Mouse (Mus musculus) heart, embryonic 14.5 days (tissue): ENCODE data around the gene Cfap52. TPM values are rescaled to one million over a fixed set of nuclear protein-coding genes. Genes with fewer than 3 reads are reported as not detected.

ENCODE experiments used
- ATAC-seq: fragments of 200-750 bp; cut with Nextera tagmentation; 2 replicates; pipeline ENCODE4 v1.8.0; 2017; ENCODE audit warnings: low read depth, moderate TSS enrichment; ENCODE audit not compliant: insufficient number of reproducible peaks, insufficient read depth, low FRiP score
- H3K27ac ChIP-seq, 2 experiments: fragments of 200-500 bp in 1 of 2; fragments of 300-500 bp in 1 of 2; sonication (generic) in 1 of 2; replicated peaks in 1 of 2; 2 replicates each; pipeline ENCODE4 v1.5.1; 2012 to 2014; ENCODE audit warnings: low read depth in 2 of 2, low read length in 2 of 2, control low read depth in 1 of 2, mild to moderate bottlenecking in 1 of 2, mixed read lengths in 1 of 2; ENCODE audit not compliant: control insufficient read depth in 1 of 2, insufficient read depth in 1 of 2
- H3K27me3 ChIP-seq: fragments of 300-500 bp; sonication (generic); 2 replicates; pipeline ENCODE4 v1.6.1; 2014; ENCODE audit warnings: mild to moderate bottlenecking, low read length, control low read depth; ENCODE audit not compliant: control insufficient read depth, insufficient read depth
- H3K36me3 ChIP-seq: fragments of 300-500 bp; sonication (generic); 2 replicates; pipeline ENCODE4 v1.6.1; 2014; ENCODE audit warnings: mild to moderate bottlenecking, control low read depth, low read length, mixed read lengths; ENCODE audit not compliant: control insufficient read depth, insufficient read depth
- H3K4me1 ChIP-seq, 2 experiments: fragments of 200-500 bp in 1 of 2; fragments of 300-500 bp in 1 of 2; sonication (generic) in 1 of 2; 2 replicates each; pipeline ENCODE4 v1.6.1; 2012 to 2014; ENCODE audit warnings: low read length in 2 of 2, control low read depth in 1 of 2, mixed read lengths in 1 of 2; ENCODE audit not compliant: control insufficient read depth in 2 of 2, insufficient read depth in 2 of 2
- H3K4me2 ChIP-seq: fragments of 300-500 bp; sonication (generic); 2 replicates; pipeline ENCODE4 v1.6.1; 2014; ENCODE audit warnings: mild to moderate bottlenecking, low read length
- H3K4me3 ChIP-seq, 2 experiments: fragments of 200-500 bp in 1 of 2; fragments of 300-500 bp in 1 of 2; sonication (generic) in 1 of 2; 2 replicates each; pipeline ENCODE4 v1.5.1; 2012 to 2014; ENCODE audit warnings: low read length in 2 of 2, mild to moderate bottlenecking in 2 of 2, control low read depth in 1 of 2, low read depth in 1 of 2, moderate library complexity in 1 of 2; ENCODE audit not compliant: control insufficient read depth in 1 of 2, insufficient read depth in 1 of 2
- H3K9ac ChIP-seq: fragments of 300-500 bp; sonication (generic); 2 replicates; pipeline ENCODE4 v1.6.1; 2014; ENCODE audit warnings: mild to moderate bottlenecking, low read length
- H3K9me3 ChIP-seq: fragments of 300-500 bp; sonication (generic); 2 replicates; pipeline ENCODE4 v1.6.1; 2016; ENCODE audit warnings: low read length, control low read depth; ENCODE audit not compliant: control insufficient read depth
- WGBS: fragments of 180-500 bp; shearing (Covaris S2); extraction: QIAGEN DNeasy Blood & Tissue Kit; methylation state at CpG from one replicate; pipeline ENCODE4 v1.1.7; 2014; 5-methylcytosine and 5-hydroxymethylcytosine counted together
- polyA plus RNA-seq: library from polyadenylated mRNA; unstranded; fragments of >200 nt; fragmentation: Nextera tagmentation; extraction: Ambion mirVana; gene quantifications from 2 replicates; pipeline ENCODE4 v1.2.1, GENCODE M21; 2014

Cfap52 gene
- polyA plus RNA-seq, 1 experiment from 2014 or later: not detected

GRCm38 (mm10) chr11:67965905-67966878 lies 741 bp upstream of the Cfap52 start, which contains the start of gene Stx8:
Gene Stx8, plus strand, starts transcription at chr11:67966193.
- Histone ChIP-seq H3K4me1 (peaks cover 3 to 9% of the 10 kb centered on the region in 2 experiments; a peak in 3 of 4 replicates), H3K27ac (peak within 1 kb of the TSS; percentile 20 to 56; a peak in 3 of 4 replicates), H3K9ac (peak within 1 kb of the TSS; percentile 89), H3K9me3 (no peaks in the 10 kb centered on the region), H3K27me3 (no peaks in the 10 kb centered on the region), H3K4me3 (peak within 1 kb of the TSS; percentile 76 to 91), H3K36me3 (peaks cover 10% of the 10 kb centered on the region), H3K4me2 (peak within 1 kb of the TSS; percentile 94)
- peak; percentile 66; the same call in 1 of the 2 replicates for ATAC-seq
- under 1% methylated on average over 28 of the region's 28 CpGs for WGBS

GRCm38 (mm10) chr11:67964110-67964509 lies 1.3 kb downstream of the Cfap52 start:
- H3K27me3 ChIP-seq: no peaks in the 10 kb centered on the region
- H3K4me2 ChIP-seq: no peak overlapping the region
- H3K4me3 ChIP-seq: no peak overlapping the region
- no peak for ATAC-seq
- no peak overlapping the region for H3K9ac ChIP-seq
- 69% methylated on average over 6 of the region's 6 CpGs for WGBS
- no peaks in the 10 kb centered on the region for H3K36me3 ChIP-seq
- peaks cover 3 to 9% of the 10 kb centered on the region in 2 experiments; a peak in 3 of 4 replicates for H3K4me1 ChIP-seq
- H3K27ac ChIP-seq: no peak overlapping the region
- no peaks in the 10 kb centered on the region for H3K9me3 ChIP-seq

- Histone ChIP-seq H3K27ac (no peak overlapping the region), H3K9me3 (no peaks in the 10 kb centered on the region), H3K27me3 (no peaks in the 10 kb centered on the region), H3K9ac (no peak overlapping the region), H3K4me2 (no peak overlapping the region), H3K36me3 (no peaks in the 10 kb centered on the region), H3K4me1 (peaks cover 2 to 3% of the 10 kb centered on the region in 2 experiments; a peak in 1 of 4 replicates), H3K4me3 (no peak overlapping the region)
- ATAC-seq: no peak
- 79% methylated on average over 6 of the region's 6 CpGs for WGBS
Measured at GRCm38 (mm10) chr11:67954413-67954812, 11.0 kb downstream of the Cfap52 start.

- no peak overlapping the region for H3K4me2 ChIP-seq
- H3K9ac ChIP-seq: no peak overlapping the region
- WGBS: 80% methylated on average over 5 of the region's 5 CpGs
- H3K9me3 ChIP-seq: no peaks in the 10 kb centered on the region
- H3K27ac ChIP-seq: no peak overlapping the region
- H3K4me3 ChIP-seq: no peak overlapping the region
- no peaks in the 10 kb centered on the region for H3K27me3 ChIP-seq
- no peak for ATAC-seq
- H3K36me3 ChIP-seq: no peaks in the 10 kb centered on the region
- H3K4me1 ChIP-seq: peaks cover 2 to 4% of the 10 kb centered on the region in 2 experiments; a peak in 1 of 4 replicates
Measured at GRCm38 (mm10) chr11:67953604-67954003, 11.8 kb downstream of the Cfap52 start.

GRCm38 (mm10) chr11:67949475-67949874 lies 16.0 kb downstream of the Cfap52 start:
- no peak overlapping the region for H3K4me2 ChIP-seq
- H3K27ac ChIP-seq: no peak overlapping the region
- peaks cover 7 to 11% of the 10 kb centered on the region in 2 experiments; a peak in 3 of 4 replicates for H3K4me1 ChIP-seq
- no peak for ATAC-seq
- no peaks in the 10 kb centered on the region for H3K27me3 ChIP-seq
- H3K9ac ChIP-seq: no peak overlapping the region
- WGBS: 77% methylated on average over 9 of the region's 9 CpGs
- no peak overlapping the region for H3K4me3 ChIP-seq
- no peaks in the 10 kb centered on the region for H3K36me3 ChIP-seq
- no peaks in the 10 kb centered on the region for H3K9me3 ChIP-seq

GRCm38 (mm10) chr11:67948229-67948628 lies 17.2 kb downstream of the Cfap52 start:
- Histone ChIP-seq H3K4me3 (no peak overlapping the region), H3K4me2 (no peak overlapping the region), H3K36me3 (no peaks in the 10 kb centered on the region), H3K9me3 (no peaks in the 10 kb centered on the region), H3K27ac (no peak overlapping the region), H3K9ac (no peak overlapping the region), H3K4me1 (peaks cover 7 to 11% of the 10 kb centered on the region in 2 experiments; a peak in 3 of 4 replicates), H3K27me3 (no peaks in the 10 kb centered on the region)
- WGBS: 28% methylated on average over 3 of the region's 3 CpGs
- ATAC-seq: no peak

- H3K4me3 ChIP-seq: no peak overlapping the region
- no peaks in the 10 kb centered on the region for H3K4me1 ChIP-seq
- no peak overlapping the region for H3K9ac ChIP-seq
- no peak for ATAC-seq
- no peaks in the 10 kb centered on the region for H3K27me3 ChIP-seq
- H3K27ac ChIP-seq: no peak overlapping the region
- WGBS: 96% methylated on average over 3 of the region's 3 CpGs
- no peaks in the 10 kb centered on the region for H3K9me3 ChIP-seq
- no peak overlapping the region for H3K4me2 ChIP-seq
- H3K36me3 ChIP-seq: no peaks in the 10 kb centered on the region
Measured at GRCm38 (mm10) chr11:67932156-67932555, 33.3 kb downstream of the Cfap52 start.
